In genomic region chr10:81481605-81482532, GRCm38 (mm10) we compare ENCODE assay signal across 8 mouse cellular contexts. TPM values are rescaled to one million over a fixed set of nuclear protein-coding genes. Genes with fewer than 3 reads are reported as not detected.
DNase-seq lines count a peak whose midpoint lies in the region; ATAC-seq and TF ChIP-seq lines count a peak whose summit lies in the region.

No protein-coding gene starts in this region.

- H3K27me3 ChIP-seq in heart, embryonic 14.5 days (ENCODE audit: control insufficient read depth, insufficient read depth, low read length), result peaks cover 44% of the 10 kb centered on the region
- peaks cover 10% of the 10 kb centered on the region for H3K27me3 ChIP-seq in forebrain, embryonic 11.5 days (ENCODE audit: control insufficient read depth, insufficient read depth, low read length)
- peaks cover 60% of the 10 kb centered on the region for H3K27me3 ChIP-seq in liver, embryonic 12.5 days (replicated peaks)

- H3K9ac ChIP-seq in heart, embryonic 14.5 days (ENCODE audit: low read length), result peak overlapping the region; percentile 66
- peak overlapping the region; percentile 60 for H3K9ac ChIP-seq in ES-E14 (ENCODE audit: insufficient read depth, low read depth, low read length, poor library complexity, severe bottlenecking)
- H3K9ac ChIP-seq in forebrain, embryonic 11.5 days (ENCODE audit: low read length), result peak overlapping the region; percentile 62
- H3K9ac ChIP-seq in liver, embryonic 12.5 days, result 0 out of 2 replicates have a peak overlapping the region, but pooled peaks have one; percentile 24

- intact Hi-C loops in heart, postnatal 36 days (cut with DNase I), result no loop called here
- intact Hi-C loops in left cerebral cortex, postnatal 14 days (cut with DNase I), result no loop called here

- no peaks in the 10 kb centered on the region for H3K9me3 ChIP-seq in heart, embryonic 14.5 days (ENCODE audit: control insufficient read depth, low read length)
- H3K9me3 ChIP-seq in ES-E14 (ENCODE audit: control insufficient read depth, insufficient read depth, low read depth, low read length), result no peaks in the 10 kb centered on the region
- H3K9me3 ChIP-seq in forebrain, embryonic 11.5 days (ENCODE audit: control insufficient read depth, low read length), result no peaks in the 10 kb centered on the region
- no peaks in the 10 kb centered on the region for H3K9me3 ChIP-seq in liver, embryonic 12.5 days (replicated peaks)

- no peak overlapping the region for H3K27ac ChIP-seq in heart, embryonic 14.5 days (replicated peaks in 1 of 2; ENCODE audit: control insufficient read depth in 1 of 2, insufficient read depth in 1 of 2, low read depth in 2 of 2, low read length in 2 of 2)
- no peak overlapping the region for H3K27ac ChIP-seq in ES-E14 (ENCODE audit: insufficient read depth, low read depth, low read length, poor library complexity, severe bottlenecking)
- no peak overlapping the region for H3K27ac ChIP-seq in forebrain, embryonic 11.5 days (ENCODE audit: low read depth, low read length)
- no peak overlapping the region for H3K27ac ChIP-seq in liver, embryonic 12.5 days

- peak overlapping the region; percentile 44 to 48 for H3K4me3 ChIP-seq in heart, embryonic 14.5 days (ENCODE audit: control insufficient read depth in 1 of 2, insufficient read depth in 1 of 2, low read depth in 1 of 2, low read length in 2 of 2)
- H3K4me3 ChIP-seq in ES-E14 (ENCODE audit: insufficient read depth in 1 of 2, low read depth in 1 of 2, low read length in 2 of 2, poor library complexity in 1 of 2, severe bottlenecking in 1 of 2), result peak overlapping the region; percentile 76 to 84
- peak overlapping the region; percentile 52 for H3K4me3 ChIP-seq in forebrain, embryonic 11.5 days (ENCODE audit: low read depth, low read length)
- H3K4me3 ChIP-seq in liver, embryonic 12.5 days, result peak overlapping the region; percentile 46

- H3K36me3 ChIP-seq in heart, embryonic 14.5 days (ENCODE audit: control insufficient read depth, insufficient read depth, low read length), result peaks cover 9% of the 10 kb centered on the region
- H3K36me3 ChIP-seq in ES-E14 (ENCODE audit: control insufficient read depth, insufficient read depth, low read length, poor library complexity, severe bottlenecking), result peaks cover 9% of the 10 kb centered on the region; the same call in 1 of the 2 replicates
- H3K36me3 ChIP-seq in forebrain, embryonic 11.5 days (ENCODE audit: control insufficient read depth, insufficient read depth, low read length), result no peaks in the 10 kb centered on the region; the same call in 1 of the 2 replicates
- H3K36me3 ChIP-seq in liver, embryonic 12.5 days, result peaks cover 8% of the 10 kb centered on the region

- peaks cover 0 to 5% of the 10 kb centered on the region in 2 experiments; a peak in 3 of 4 replicates for H3K4me1 ChIP-seq in heart, embryonic 14.5 days (ENCODE audit: control insufficient read depth in 2 of 2, insufficient read depth in 2 of 2, low read length in 2 of 2)
- peaks cover 0 to 31% of the 10 kb centered on the region in 2 experiments; a peak in 2 of 4 replicates for H3K4me1 ChIP-seq in ES-E14 (ENCODE audit: control insufficient read depth in 2 of 2, insufficient read depth in 2 of 2, low read length in 2 of 2, poor library complexity in 1 of 2)
- peaks cover 2% of the 10 kb centered on the region; the same call in 1 of the 2 replicates for H3K4me1 ChIP-seq in forebrain, embryonic 11.5 days (replicated peaks; ENCODE audit: control insufficient read depth, insufficient read depth, low read length)
- H3K4me1 ChIP-seq in liver, embryonic 12.5 days, result peaks cover 12% of the 10 kb centered on the region

- peak overlapping the region; percentile 78 for H3K4me2 ChIP-seq in heart, embryonic 14.5 days (ENCODE audit: low read length)
- H3K4me2 ChIP-seq in forebrain, embryonic 11.5 days (ENCODE audit: low read depth, low read length, severe bottlenecking), result peak overlapping the region; percentile 71
- H3K4me2 ChIP-seq in liver, embryonic 12.5 days, result peak overlapping the region; percentile 72

- in situ Hi-C loops in ES-E14 (cut with MboI; ENCODE audit: low sequenced_read_pairs in 2 of 2, unreplicated experiment in 2 of 2), result no loop called here

- WGBS in heart, embryonic 14.5 days, result 4% methylated on average over 35 of the region's 35 CpGs
- 3% methylated on average over 35 of the region's 35 CpGs for WGBS in forebrain, embryonic 11.5 days
- 8% methylated on average over 31 of the region's 35 CpGs for WGBS in liver, embryonic 12.5 days (ENCODE audit: insufficient replicate concordance)

- 0 out of 2 replicates have a peak, but pooled peaks have one; percentile 3 for ATAC-seq in heart, embryonic 14.5 days (ENCODE audit: insufficient number of reproducible peaks, insufficient read depth, low FRiP score, low read depth)
- peak; percentile 6; the same call in 1 of the 2 replicates for ATAC-seq in forebrain, embryonic 11.5 days (replicated peaks; ENCODE audit: low FRiP score)
- no peak for ATAC-seq in liver, embryonic 12.5 days
- ATAC-seq in monocyte, adult 5-6 weeks (replicated peaks; ENCODE audit: insufficient number of reproducible peaks, low FRiP score, low TSS enrichment, poor library complexity, severe bottlenecking), result no peak

- DNase-seq in heart, postnatal 36 days, result no peak
- no peak for DNase-seq in ES-E14 (ENCODE audit: low read depth, low spot score)
- DNase-seq in forebrain, embryonic 11.5 days (ENCODE audit: low spot score), result no peak
- no peak for DNase-seq in adipocyte (ENCODE audit: low spot score)
- DNase-seq in left cerebral cortex, postnatal 14 days (ENCODE audit: low spot score in 2 of 2), result no peak

TF ChIP-seq in ES-E14, 5 proteins besides CTCF, POLR2A, EP300 and RAD21:
- TF ChIP-seq MAFK (IDR thresholded peaks at IDR 0.05; ENCODE audit: insufficient read depth, low read depth, low read length), result no peak
- no peak for TF ChIP-seq ZNF384 (IDR thresholded peaks at IDR 0.05; ENCODE audit: low read depth, low read length)
- no peak for TF ChIP-seq CHD2 (IDR thresholded peaks at IDR 0.05; ENCODE audit: low read depth, low read length)
- no peak for TF ChIP-seq HCFC1 (IDR thresholded peaks at IDR 0.05; ENCODE audit: borderline replicate concordance, insufficient read depth, low read length)
- no peak for TF ChIP-seq ZC3H11A (IDR thresholded peaks at IDR 0.05; ENCODE audit: borderline replicate concordance, low read depth, low read length)
TF ChIP-seq in ES-E14: peak in this region for 0.

RNA-seq across cellular contexts. Expression of gene Celf5, which starts 0.6 kb away (rescaled TPM):
- polyA plus RNA-seq in heart, embryonic 14.5 days (2014; fragmentation: Nextera tagmentation; extraction: Ambion mirVana), result 0.19 TPM in 1 of 2 replicates, not detected in the other
- under 1 TPM in 1 of 2 experiments, not detected in 1; 0.24 TPM for total RNA-seq in heart, postnatal 36 days (2021)
- total RNA-seq in ES-E14 (2012; rRNA removed), result 5.0 and 8.2 TPM in 2 replicates
- 9.7 and 19.6 TPM in 2 replicates for polyA plus RNA-seq in forebrain, embryonic 11.5 days (2014; fragmentation: Nextera tagmentation; extraction: Ambion mirVana)
- 0.05 and 0.06 TPM in 2 replicates for polyA plus RNA-seq in liver, embryonic 12.5 days (2016; fragmentation: Nextera tagmentation; extraction: Ambion mirVana)
- 0.32 TPM in 1 of 3 replicates, not detected in the others for total RNA-seq in monocyte, adult 5-6 weeks (2017)
- total RNA-seq in left cerebral cortex, postnatal 14 days (2021), result 100 to 1,000 TPM; 280 to 299 TPM

RNA-seq across cellular contexts. Expression of gene Ncln, which starts 14.3 kb away (rescaled TPM):
- 40.7 and 44.6 TPM in 2 replicates for polyA plus RNA-seq in heart, embryonic 14.5 days (2014; fragmentation: Nextera tagmentation; extraction: Ambion mirVana)
- total RNA-seq in heart, postnatal 36 days (2021), result 10 to 100 TPM; 61.9 to 63.9 TPM
- total RNA-seq in ES-E14 (2012; rRNA removed), result 254 and 393 TPM in 2 replicates
- 71.8 and 72.3 TPM in 2 replicates for polyA plus RNA-seq in forebrain, embryonic 11.5 days (2014; fragmentation: Nextera tagmentation; extraction: Ambion mirVana)
- 59.9 and 62.7 TPM in 2 replicates for polyA plus RNA-seq in liver, embryonic 12.5 days (2016; fragmentation: Nextera tagmentation; extraction: Ambion mirVana)
- total RNA-seq in monocyte, adult 5-6 weeks (2017), result 42.6 to 86.4 TPM (median 79.6 TPM) in 3 replicates
- 100 to 1,000 TPM in 1 of 2 experiments, 10 to 100 TPM in 1; 80.2 to 104 TPM for total RNA-seq in left cerebral cortex, postnatal 14 days (2021)

RNA-seq across cellular contexts. Expression of gene S1pr4, which starts 18.1 kb away (rescaled TPM):
- polyA plus RNA-seq in heart, embryonic 14.5 days (2014; fragmentation: Nextera tagmentation; extraction: Ambion mirVana), result 0.24 and 0.35 TPM in 2 replicates
- 1 to 10 TPM in 1 of 2 experiments, under 1 TPM in 1; 0.61 to 1.3 TPM for total RNA-seq in heart, postnatal 36 days (2021)
- total RNA-seq in ES-E14 (2012; rRNA removed), result 0.94 and 1.9 TPM in 2 replicates
- 0.36 and 0.68 TPM in 2 replicates for polyA plus RNA-seq in forebrain, embryonic 11.5 days (2014; fragmentation: Nextera tagmentation; extraction: Ambion mirVana)
- 3.1 and 3.3 TPM in 2 replicates for polyA plus RNA-seq in liver, embryonic 12.5 days (2016; fragmentation: Nextera tagmentation; extraction: Ambion mirVana)
- total RNA-seq in monocyte, adult 5-6 weeks (2017), result 20.5 to 50.8 TPM (median 33.5 TPM) in 3 replicates
- total RNA-seq in left cerebral cortex, postnatal 14 days (2021), result under 1 TPM; 0.33 to 0.44 TPM

RNA-seq across cellular contexts. Expression of gene Nfic, which starts 26.4 kb away (rescaled TPM):
- polyA plus RNA-seq in heart, embryonic 14.5 days (2014; fragmentation: Nextera tagmentation; extraction: Ambion mirVana), result 45.0 and 47.0 TPM in 2 replicates
- total RNA-seq in heart, postnatal 36 days (2021), result 100 to 1,000 TPM; 115 to 133 TPM
- 4.9 and 6.3 TPM in 2 replicates for total RNA-seq in ES-E14 (2012; rRNA removed)
- polyA plus RNA-seq in forebrain, embryonic 11.5 days (2014; fragmentation: Nextera tagmentation; extraction: Ambion mirVana), result 10.5 and 10.8 TPM in 2 replicates
- polyA plus RNA-seq in liver, embryonic 12.5 days (2016; fragmentation: Nextera tagmentation; extraction: Ambion mirVana), result 10.1 and 10.2 TPM in 2 replicates
- total RNA-seq in monocyte, adult 5-6 weeks (2017), result 4.1 to 7.6 TPM (median 5.1 TPM) in 3 replicates
- 10 to 100 TPM; 67.0 to 69.8 TPM for total RNA-seq in left cerebral cortex, postnatal 14 days (2021)

RNA-seq across cellular contexts. Expression of gene Gna15, which starts 42.2 kb away (rescaled TPM):
- 0.74 and 0.89 TPM in 2 replicates for polyA plus RNA-seq in heart, embryonic 14.5 days (2014; fragmentation: Nextera tagmentation; extraction: Ambion mirVana)
- under 1 TPM; 0.73 to 0.78 TPM for total RNA-seq in heart, postnatal 36 days (2021)
- total RNA-seq in ES-E14 (2012; rRNA removed), result 11.8 and 16.6 TPM in 2 replicates
- 0.45 and 0.68 TPM in 2 replicates for polyA plus RNA-seq in forebrain, embryonic 11.5 days (2014; fragmentation: Nextera tagmentation; extraction: Ambion mirVana)
- polyA plus RNA-seq in liver, embryonic 12.5 days (2016; fragmentation: Nextera tagmentation; extraction: Ambion mirVana), result 7.0 and 7.3 TPM in 2 replicates
- total RNA-seq in monocyte, adult 5-6 weeks (2017), result 20.3 to 41.0 TPM (median 29.4 TPM) in 3 replicates
- 1 to 10 TPM; 2.2 to 3.2 TPM for total RNA-seq in left cerebral cortex, postnatal 14 days (2021)

Comparison
In these comparisons a context has a peak if more than half of its experiments do, and no peak if none do; other contexts are left out.
1. ATAC-seq: peak in heart, embryonic 14.5 days (single experiment) and forebrain, embryonic 11.5 days (single experiment); none in liver, embryonic 12.5 days (single experiment) and monocyte, adult 5-6 weeks (single experiment).
2. RNA of gene Celf5, which starts 0.6 kb away (total RNA-seq): 280 to 299 TPM in left cerebral cortex, postnatal 14 days; 5.0 to 8.2 TPM in ES-E14, 0.24 TPM in heart, postnatal 36 days and 0.32 TPM in monocyte, adult 5-6 weeks; every median in the first group is over 10 times any median in the second.
3. Peak in every context shown above with its lines, with median percentiles within 50 percentile points of each other: H3K4me2 ChIP-seq, H3K4me3 ChIP-seq and H3K9ac ChIP-seq.